ENCODE assay signal across 8 mouse cellular contexts in the genomic region with DNA sequence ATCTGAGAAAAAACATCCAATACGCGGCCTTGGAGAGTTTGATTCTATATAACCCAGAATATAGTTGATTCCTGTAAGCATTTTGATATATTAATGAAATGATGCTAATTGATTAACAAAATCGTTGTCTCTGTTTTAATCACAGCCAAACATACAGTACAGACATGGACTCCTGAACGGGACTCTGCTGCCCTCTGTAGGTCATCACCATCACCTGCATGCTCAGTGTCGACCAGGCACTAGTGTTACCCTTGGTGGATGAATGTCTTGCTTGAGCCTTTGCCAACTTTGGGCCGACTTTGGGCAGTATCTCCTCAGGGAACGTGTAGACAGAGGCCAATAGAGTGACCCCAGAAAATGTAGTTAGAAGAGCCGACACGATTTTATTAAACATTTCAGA. TPM values are rescaled to one million over a fixed set of nuclear protein-coding genes. Genes with fewer than 3 reads are reported as not detected.
DNase-seq lines count a peak whose midpoint lies in the region; ATAC-seq and TF ChIP-seq lines count a peak whose summit lies in the region.

No protein-coding gene starts in this region.

- TF ChIP-seq CTCF in midbrain, postnatal 0 days (IDR thresholded peaks at IDR 0.05): peak; percentile 50

- H3K4me2 ChIP-seq in hindbrain, embryonic 12.5 days (replicated peaks): no peak overlapping the region
- H3K4me2 ChIP-seq in hindbrain, embryonic 13.5 days: no peak overlapping the region
- no peak overlapping the region for H3K4me2 ChIP-seq in forebrain, embryonic 14.5 days (ENCODE audit: low read length)
- H3K4me2 ChIP-seq in midbrain, postnatal 0 days (ENCODE audit: low read depth, low read length, poor library complexity, severe bottlenecking): no peak overlapping the region

- no peaks in the 10 kb centered on the region for H3K9me3 ChIP-seq in hindbrain, embryonic 12.5 days (replicated peaks)
- H3K9me3 ChIP-seq in hindbrain, embryonic 13.5 days: no peaks in the 10 kb centered on the region
- no peaks in the 10 kb centered on the region for H3K9me3 ChIP-seq in ES-E14 (ENCODE audit: control insufficient read depth, insufficient read depth, low read depth, low read length)
- no peaks in the 10 kb centered on the region for H3K9me3 ChIP-seq in forebrain, embryonic 14.5 days (replicated peaks; ENCODE audit: control insufficient read depth, low read length)
- no peaks in the 10 kb centered on the region for H3K9me3 ChIP-seq in midbrain, postnatal 0 days (ENCODE audit: low read length)

- H3K4me3 ChIP-seq in hindbrain, embryonic 12.5 days: no peak overlapping the region
- no peak overlapping the region for H3K4me3 ChIP-seq in hindbrain, embryonic 13.5 days
- no peak overlapping the region for H3K4me3 ChIP-seq in ES-E14 (ENCODE audit: insufficient read depth in 1 of 2, low read depth in 1 of 2, low read length in 2 of 2, poor library complexity in 1 of 2, severe bottlenecking in 1 of 2)
- H3K4me3 ChIP-seq in forebrain, embryonic 14.5 days (ENCODE audit: low read depth, low read length): no peak overlapping the region
- H3K4me3 ChIP-seq in midbrain, postnatal 0 days (ENCODE audit: low read depth, low read length): no peak overlapping the region

- 0 out of 2 replicates have a peak, but pooled peaks have one; percentile 59 for ATAC-seq in hindbrain, embryonic 12.5 days (ENCODE audit: low FRiP score)
- ATAC-seq in hindbrain, embryonic 13.5 days (ENCODE audit: low FRiP score): no peak
- peak; percentile 57 for ATAC-seq in forebrain, embryonic 14.5 days
- ATAC-seq in midbrain, postnatal 0 days (ENCODE audit: low FRiP score): no peak; the same call in 1 of the 2 replicates

- in situ Hi-C loops in ES-E14 (cut with MboI; ENCODE audit: low sequenced_read_pairs in 2 of 2, unreplicated experiment in 2 of 2): no loop called here

- DNase-seq in ES-E14 (ENCODE audit: low read depth, low spot score): peak; percentile 37
- DNase-seq in adrenal gland, postnatal 36 days: peak; percentile 65 to 71
- DNase-seq in forebrain, embryonic 14.5 days (ENCODE audit: low spot score): peak; percentile 51
- peak; percentile 41 to 55 for DNase-seq in kidney, postnatal 4 days
- no peak for DNase-seq in midbrain, postnatal 0 days (ENCODE audit: low spot score)
- DNase-seq in spleen, postnatal 14 days (ENCODE audit: low spot score in 2 of 2): no peak

- H3K9ac ChIP-seq in hindbrain, embryonic 12.5 days: no peak overlapping the region
- no peak overlapping the region for H3K9ac ChIP-seq in hindbrain, embryonic 13.5 days
- H3K9ac ChIP-seq in ES-E14 (ENCODE audit: insufficient read depth, low read depth, low read length, poor library complexity, severe bottlenecking): no peak overlapping the region
- no peak overlapping the region for H3K9ac ChIP-seq in forebrain, embryonic 14.5 days (ENCODE audit: low read length)
- no peak overlapping the region for H3K9ac ChIP-seq in midbrain, postnatal 0 days (replicated peaks; ENCODE audit: low read length, poor library complexity, severe bottlenecking)

- no peak overlapping the region for H3K27ac ChIP-seq in hindbrain, embryonic 12.5 days
- no peak overlapping the region for H3K27ac ChIP-seq in hindbrain, embryonic 13.5 days
- no peak overlapping the region for H3K27ac ChIP-seq in ES-E14 (ENCODE audit: insufficient read depth, low read depth, low read length, poor library complexity, severe bottlenecking)
- no peak overlapping the region for H3K27ac ChIP-seq in forebrain, embryonic 14.5 days (ENCODE audit: low read depth, low read length)
- H3K27ac ChIP-seq in midbrain, postnatal 0 days (ENCODE audit: low read depth, low read length): no peak overlapping the region

- 63% methylated on average over 9 of the region's 9 CpGs for WGBS in hindbrain, embryonic 12.5 days
- WGBS in hindbrain, embryonic 13.5 days: 67% methylated on average over 9 of the region's 9 CpGs
- 58% methylated on average over 9 of the region's 9 CpGs for WGBS in forebrain, embryonic 14.5 days
- 68% methylated on average over 9 of the region's 9 CpGs for WGBS in midbrain, postnatal 0 days

- H3K27me3 ChIP-seq in hindbrain, embryonic 12.5 days: no peaks in the 10 kb centered on the region
- no peaks in the 10 kb centered on the region for H3K27me3 ChIP-seq in hindbrain, embryonic 13.5 days
- no peaks in the 10 kb centered on the region for H3K27me3 ChIP-seq in forebrain, embryonic 14.5 days (replicated peaks; ENCODE audit: control insufficient read depth, insufficient read depth, low read length)
- no peaks in the 10 kb centered on the region for H3K27me3 ChIP-seq in midbrain, postnatal 0 days (ENCODE audit: insufficient read depth, low read length)

- H3K36me3 ChIP-seq in hindbrain, embryonic 12.5 days: no peaks in the 10 kb centered on the region
- H3K36me3 ChIP-seq in hindbrain, embryonic 13.5 days: no peaks in the 10 kb centered on the region
- no peaks in the 10 kb centered on the region for H3K36me3 ChIP-seq in ES-E14 (ENCODE audit: control insufficient read depth, insufficient read depth, low read length, poor library complexity, severe bottlenecking)
- H3K36me3 ChIP-seq in forebrain, embryonic 14.5 days (ENCODE audit: control insufficient read depth, insufficient read depth, low read length): no peaks in the 10 kb centered on the region
- H3K36me3 ChIP-seq in midbrain, postnatal 0 days (ENCODE audit: insufficient read depth, low read length): no peaks in the 10 kb centered on the region

- no peaks in the 10 kb centered on the region for H3K4me1 ChIP-seq in hindbrain, embryonic 12.5 days
- peaks cover 6% of the 10 kb centered on the region; the same call in 1 of the 2 replicates for H3K4me1 ChIP-seq in hindbrain, embryonic 13.5 days (replicated peaks)
- H3K4me1 ChIP-seq in ES-E14 (ENCODE audit: control insufficient read depth in 2 of 2, insufficient read depth in 2 of 2, low read length in 2 of 2, poor library complexity in 1 of 2): no peaks in the 10 kb centered on the region
- peaks cover 12% of the 10 kb centered on the region for H3K4me1 ChIP-seq in forebrain, embryonic 14.5 days (ENCODE audit: control insufficient read depth, insufficient read depth, low read length)
- no peaks in the 10 kb centered on the region for H3K4me1 ChIP-seq in midbrain, postnatal 0 days (ENCODE audit: insufficient read depth, low read length)

TF ChIP-seq in ES-E14, 5 proteins besides CTCF, POLR2A, EP300 and RAD21:
- TF ChIP-seq MAFK (IDR thresholded peaks at IDR 0.05; ENCODE audit: insufficient read depth, low read depth, low read length) (no peak), ZC3H11A (IDR thresholded peaks at IDR 0.05; ENCODE audit: borderline replicate concordance, low read depth, low read length) (peak; percentile 25; the same call in 1 of the 2 replicates), HCFC1 (IDR thresholded peaks at IDR 0.05; ENCODE audit: borderline replicate concordance, insufficient read depth, low read length) (no peak)

RNA-seq across cellular contexts. Expression of a gene that starts 9.5 kb away (rescaled TPM):
- polyA plus RNA-seq in hindbrain, embryonic 12.5 days (2016; fragmentation: Nextera tagmentation; extraction: Ambion mirVana): not detected in 2 replicates
- 0.57 TPM in 1 of 2 replicates, not detected in the other for polyA plus RNA-seq in hindbrain, embryonic 13.5 days (2015; fragmentation: Nextera tagmentation; extraction: Ambion mirVana)
- total RNA-seq in ES-E14 (2012; rRNA removed): not detected in 2 replicates
- not detected for total RNA-seq in adrenal gland, postnatal 36 days (2021)
- polyA plus RNA-seq in forebrain, embryonic 14.5 days (2014; fragmentation: Nextera tagmentation; extraction: Ambion mirVana): not detected in 2 replicates
- 0.71 TPM in 1 of 2 replicates, not detected in the other for total RNA-seq in midbrain, postnatal 0 days (2014; rRNA removed)
- 0.29 TPM in 1 of 2 replicates, not detected in the other for polyA plus RNA-seq in midbrain, postnatal 0 days (2015; fragmentation: Nextera tagmentation; extraction: Ambion mirVana)

RNA-seq across cellular contexts. Expression of a gene that starts 29.9 kb away (rescaled TPM):
- not detected in 2 replicates for polyA plus RNA-seq in hindbrain, embryonic 12.5 days (2016; fragmentation: Nextera tagmentation; extraction: Ambion mirVana)
- not detected in 2 replicates for polyA plus RNA-seq in hindbrain, embryonic 13.5 days (2015; fragmentation: Nextera tagmentation; extraction: Ambion mirVana)
- total RNA-seq in ES-E14 (2012; rRNA removed): not detected in 2 replicates
- not detected for total RNA-seq in adrenal gland, postnatal 36 days (2021)
- not detected in 2 replicates for polyA plus RNA-seq in forebrain, embryonic 14.5 days (2014; fragmentation: Nextera tagmentation; extraction: Ambion mirVana)
- total RNA-seq in midbrain, postnatal 0 days (2014; rRNA removed): not detected in 2 replicates
- polyA plus RNA-seq in midbrain, postnatal 0 days (2015; fragmentation: Nextera tagmentation; extraction: Ambion mirVana): not detected in 2 replicates

RNA-seq across cellular contexts. Expression of a gene that starts 53.3 kb away (rescaled TPM):
- polyA plus RNA-seq in hindbrain, embryonic 12.5 days (2016; fragmentation: Nextera tagmentation; extraction: Ambion mirVana): not detected in 2 replicates
- polyA plus RNA-seq in hindbrain, embryonic 13.5 days (2015; fragmentation: Nextera tagmentation; extraction: Ambion mirVana): not detected in 2 replicates
- total RNA-seq in ES-E14 (2012; rRNA removed): not detected in 2 replicates
- not detected for total RNA-seq in adrenal gland, postnatal 36 days (2021)
- not detected in 2 replicates for polyA plus RNA-seq in forebrain, embryonic 14.5 days (2014; fragmentation: Nextera tagmentation; extraction: Ambion mirVana)
- total RNA-seq in midbrain, postnatal 0 days (2014; rRNA removed): not detected in 2 replicates
- not detected in 2 replicates for polyA plus RNA-seq in midbrain, postnatal 0 days (2015; fragmentation: Nextera tagmentation; extraction: Ambion mirVana)

Comparison
In these comparisons a context has a peak if more than half of its experiments do, and no peak if none do; other contexts are left out.
1. ATAC-seq: peak in hindbrain, embryonic 12.5 days (single experiment) and forebrain, embryonic 14.5 days (single experiment); none in hindbrain, embryonic 13.5 days (single experiment) and midbrain, postnatal 0 days (single experiment).
2. DNase-seq: peak in ES-E14 (single experiment), adrenal gland, postnatal 36 days (2 of 2), forebrain, embryonic 14.5 days (single experiment) and kidney, postnatal 4 days (2 of 2); none in midbrain, postnatal 0 days (single experiment) and spleen, postnatal 14 days (0 of 2).